Comparison of ENCODE assay signal across 20 mouse cellular contexts in genomic region chr7:137750741-137751140, GRCm38 (mm10).
"Had no signal": no experiment of that assay in that cellular context is flagged by ENCODE, and none has a peak within 500 bp of the region (broad histone marks: within the 10 kb centered on the region; RNA-seq: fewer than 3 reads in every experiment).

No protein-coding gene starts in this region.

- H3K4me2 ChIP-seq: limb, embryonic 12.5 days; limb, embryonic 15.5 days; liver, embryonic 11.5 days; midbrain, embryonic 12.5 days; midbrain, embryonic 15.5 days; neural tube, embryonic 12.5 days; neural tube, embryonic 15.5 days had no signal

- H3K9ac ChIP-seq: limb, embryonic 12.5 days; limb, embryonic 15.5 days; liver, embryonic 14.5 days; liver, postnatal 0 days; midbrain, embryonic 12.5 days; midbrain, embryonic 15.5 days; neural tube, embryonic 12.5 days; neural tube, embryonic 15.5 days had no signal

- H3K27ac ChIP-seq: limb, embryonic 12.5 days; limb, embryonic 15.5 days; liver, embryonic 14.5 days; macrophage; midbrain, embryonic 12.5 days; midbrain, embryonic 15.5 days; neural tube, embryonic 12.5 days; neural tube, embryonic 15.5 days; stomach, postnatal 0 days had no signal

- H3K4me1 ChIP-seq: limb, embryonic 15.5 days; midbrain, embryonic 12.5 days; midbrain, embryonic 15.5 days; neural tube, embryonic 12.5 days had no signal

- H3K9me3 ChIP-seq: limb, embryonic 12.5 days; limb, embryonic 15.5 days; midbrain, embryonic 12.5 days; midbrain, embryonic 15.5 days; neural tube, embryonic 12.5 days; neural tube, embryonic 15.5 days had no signal

- DNase-seq: kidney, adult 9 months; left cerebral cortex, postnatal 4 days; liver, postnatal 0 days; lung, postnatal 14 days; right cerebral cortex, adult 18-20 months; right cerebral cortex, postnatal 14 days; right cerebral cortex, postnatal 4 days; thymus, adult 18-20 months; thymus, postnatal 36 days had no signal

- H3K36me3 ChIP-seq: limb, embryonic 12.5 days; limb, embryonic 15.5 days; midbrain, embryonic 12.5 days; midbrain, embryonic 15.5 days; neural tube, embryonic 12.5 days; neural tube, embryonic 15.5 days had no signal

- H3K4me3 ChIP-seq: limb, embryonic 12.5 days; limb, embryonic 15.5 days; midbrain, embryonic 12.5 days; midbrain, embryonic 15.5 days; neural tube, embryonic 12.5 days; neural tube, embryonic 15.5 days had no signal

- H3K27me3 ChIP-seq: limb, embryonic 15.5 days; midbrain, embryonic 12.5 days; midbrain, embryonic 15.5 days; neural tube, embryonic 12.5 days; neural tube, embryonic 15.5 days had no signal

- ATAC-seq: intestine, postnatal 0 days; liver, postnatal 0 days; midbrain, embryonic 15.5 days had no signal
